Mouse (Mus musculus) adrenal gland, postnatal 0 days (tissue): ENCODE results near the gene Zbtb6. TPM values are rescaled to one million over a fixed set of nuclear protein-coding genes. Genes with fewer than 3 reads are reported as not detected.

ENCODE experiments used
- polyA plus RNA-seq: library from polyadenylated mRNA; unstranded; fragments of >200 nt; fragmentation: Nextera tagmentation; extraction: Ambion mirVana; gene quantifications from 2 replicates; pipeline ENCODE4 v1.2.1, GENCODE M21; 2015

The Zbtb6 gene
- 4.3 and 5.2 TPM in 2 replicates for polyA plus RNA-seq

GRCm38 (mm10) chr2:37442611-37443591, at the start of gene Zbtb6, which contains the start of the genes Zbtb26 and Rabgap1:
Gene Zbtb6, minus strand, starts transcription at chr2:37443171.
Gene Zbtb26, minus strand, starts transcription at chr2:37443135.
Gene Rabgap1, plus strand, starts transcription at chr2:37443279.

GRCm38 (mm10) chr2:37422306-37423304, 20.4 kb downstream of the Zbtb6 start, which contains the start of gene Rc3h2:
Gene Rc3h2, minus strand, starts transcription at chr2:37422903.

Other genes with a start within 250 kb of the Zbtb6 start
- gene Olfr366, start 231.6 kb downstream of the Zbtb6 start, polyA plus RNA-seq, result not detected in 2 replicates
- not detected in 2 replicates for gene Olfr368, start 116.7 kb downstream of the Zbtb6 start, polyA plus RNA-seq
- 35.9 and 45.2 TPM in 2 replicates for gene Pdcl, start 83.8 kb downstream of the Zbtb6 start, polyA plus RNA-seq
- gene Rc3h2, start 20.3 kb downstream of the Zbtb6 start, polyA plus RNA-seq, result 7.6 and 9.7 TPM in 2 replicates
- 1.6 and 2.8 TPM in 2 replicates for gene Zbtb26, start within 50 bp of the Zbtb6 start, polyA plus RNA-seq
- gene Rabgap1, start 108 bp upstream of the Zbtb6 start, polyA plus RNA-seq, result 18.2 and 29.8 TPM in 2 replicates
- gene Gpr21, start 73.2 kb upstream of the Zbtb6 start, polyA plus RNA-seq, result 0.46 and 0.57 TPM in 2 replicates